Mouse (Mus musculus): ENCODE measurements around the gene Cdk5rap3.

Gene Cdk5rap3

GRCm38 (mm10) chr11:96933562-96934276 lies 17.4 kb upstream of the Cdk5rap3 start:
- no peak for DNase-seq

- peak; percentile 3 for DNase-seq
Measured at GRCm38 (mm10) chr11:96931327-96932062, 15.2 kb upstream of the Cdk5rap3 start.

GRCm38 (mm10) chr11:96929766-96930331 lies 13.6 kb upstream of the Cdk5rap3 start:
- no peak for DNase-seq

- DNase-seq: peak; percentile 5
Measured at GRCm38 (mm10) chr11:96929096-96929765, 12.9 kb upstream of the Cdk5rap3 start.

- DNase-seq: no peak
Measured at GRCm38 (mm10) chr11:96928691-96929090, 12.4 kb upstream of the Cdk5rap3 start.

- no peak for DNase-seq
Measured at GRCm38 (mm10) chr11:96928088-96928487, 11.8 kb upstream of the Cdk5rap3 start, which contains the start of gene Prr15l. Prr15l (plus strand) TSS chr11:96928104.

- no peak for DNase-seq
Measured at GRCm38 (mm10) chr11:96926587-96926986, 10.3 kb upstream of the Cdk5rap3 start.

GRCm38 (mm10) chr11:96925469-96926148 lies 9.3 kb upstream of the Cdk5rap3 start:
- DNase-seq: no peak

- DNase-seq: no peak
Measured at GRCm38 (mm10) chr11:96924861-96925260, 8.6 kb upstream of the Cdk5rap3 start.

GRCm38 (mm10) chr11:96919003-96919402 lies 2.7 kb upstream of the Cdk5rap3 start:
- DNase-seq: no peak

- DNase-seq: no peak
Measured at GRCm38 (mm10) chr11:96917415-96917814, 1.1 kb upstream of the Cdk5rap3 start.

GRCm38 (mm10) chr11:96916885-96917396 lies 645 bp upstream of the Cdk5rap3 start:
- no peak for DNase-seq

GRCm38 (mm10) chr11:96912682-96913081 lies 3.6 kb downstream of the Cdk5rap3 start:
- no peak for DNase-seq

- peak; percentile 81 for DNase-seq
Measured at GRCm38 (mm10) chr11:96910003-96910402, 6.3 kb downstream of the Cdk5rap3 start.

GRCm38 (mm10) chr11:96908594-96908993 lies 7.7 kb downstream of the Cdk5rap3 start:
- DNase-seq: no peak

- no peak for DNase-seq
Measured at GRCm38 (mm10) chr11:96906431-96907161, 9.7 kb downstream of the Cdk5rap3 start.

- DNase-seq: peak; percentile 54
Measured at GRCm38 (mm10) chr11:96902639-96903635, 13.4 kb downstream of the Cdk5rap3 start.

GRCm38 (mm10) chr11:96901332-96901731 lies 15.0 kb downstream of the Cdk5rap3 start:
- DNase-seq: no peak

- no peak for DNase-seq
Measured at GRCm38 (mm10) chr11:96899449-96900306, 16.6 kb downstream of the Cdk5rap3 start.

Measured in cerebellum, adult 9-11 months (tissue).